Mouse (Mus musculus) CH12.LX (cell line): ENCODE data around the gene Bdkrb1.

Source experiments
- CTCF ChIP-seq, 2 experiments: IDR thresholded peaks in 1 of 2; conservative IDR thresholded peaks in 1 of 2; 2 replicates each; pipeline ENCODE4 v1.5.1; 2011 to 2012; ENCODE audit warnings: low read depth in 2 of 2, low read length in 2 of 2, improper control_type of control experiment in 1 of 2, inconsistent platforms in 1 of 2, mild to moderate bottlenecking in 1 of 2, moderate library complexity in 1 of 2
- E2F4 ChIP-seq: IDR thresholded peaks from 2 replicates; pipeline ENCODE4 v1.6.1; 2011; ENCODE audit warnings: low read depth, low read length, improper control_type of control experiment; ENCODE audit not compliant: insufficient replicate concordance
- EP300 ChIP-seq: IDR thresholded peaks from 2 replicates; pipeline ENCODE4 v1.6.1; 2011; ENCODE audit warnings: low read length, improper control_type of control experiment
- HCFC1 ChIP-seq: IDR thresholded peaks from 2 replicates; pipeline ENCODE4 v1.6.1; 2012; ENCODE audit warnings: low read depth, mild to moderate bottlenecking, inconsistent platforms, low read length, improper control_type of control experiment
- JUN ChIP-seq: IDR thresholded peaks from 2 replicates; pipeline ENCODE4 v1.6.1; 2011; ENCODE audit warnings: low read depth, mild to moderate bottlenecking, low read length, improper control_type of control experiment, moderate library complexity; ENCODE audit not compliant: insufficient read depth
- MAX ChIP-seq: IDR thresholded peaks from 2 replicates; pipeline ENCODE4 v1.6.1; 2011; ENCODE audit warnings: low read length, improper control_type of control experiment
- MXI1 ChIP-seq: IDR thresholded peaks from 2 replicates; pipeline ENCODE4 v1.6.1; 2011; ENCODE audit warnings: mild to moderate bottlenecking, low read depth, low read length, improper control_type of control experiment
- PAX5 ChIP-seq: IDR thresholded peaks from 2 replicates; pipeline ENCODE4 v1.6.1; 2012; ENCODE audit warnings: low read length, inconsistent platforms, mixed read lengths
- POLR2A ChIP-seq: IDR thresholded peaks from 2 replicates; pipeline ENCODE4 v1.6.1; 2011; ENCODE audit warnings: low read depth, mild to moderate bottlenecking, improper control_type of control experiment, low read length
- TCF12 ChIP-seq: IDR thresholded peaks from 2 replicates; pipeline ENCODE4 v1.6.1; 2014; ENCODE audit warnings: low read depth, mild to moderate bottlenecking, inconsistent platforms, low read length, improper control_type of control experiment
- ZNF384 ChIP-seq: IDR thresholded peaks from 2 replicates; pipeline ENCODE4 v1.6.1; 2012; ENCODE audit warnings: low read depth, low read length, improper control_type of control experiment, inconsistent platforms

GRCm38 (mm10) chr12:105562056-105562820 lies 40.6 kb upstream of the Bdkrb1 start:
- TF ChIP-seq PAX5, result no peak
- no peak for TF ChIP-seq CTCF (conservative IDR thresholded peaks at IDR 0.05 in 1 of 2, IDR thresholded peaks at IDR 0.05 in 1 of 2; ENCODE audit: low read depth in 2 of 2, low read length in 2 of 2)
- TF ChIP-seq HCFC1, result no peak
- no peak for TF ChIP-seq ZNF384
- no peak for TF ChIP-seq MXI1
- no peak for TF ChIP-seq TCF12
- TF ChIP-seq POLR2A, result no peak
- TF ChIP-seq E2F4, result no peak
- TF ChIP-seq EP300, result no peak
- TF ChIP-seq MAX, result no peak
- TF ChIP-seq JUN, result no peak
